Mouse (Mus musculus) kidney, embryonic 14.5 days (tissue): ENCODE data around the gene Rabl2. TPM values are rescaled to one million over a fixed set of nuclear protein-coding genes. Genes with fewer than 3 reads are reported as not detected.
A peak's percentile ranks its signal among the peaks of the same experiment; 100 is the strongest.

Experiments used
- ATAC-seq: fragments of 200-750 bp; cut with Nextera tagmentation; 2 replicates; pipeline ENCODE4 v1.8.0; 2017; ENCODE audit warnings: moderate number of reproducible peaks, mild to moderate bottlenecking, moderate TSS enrichment, moderate library complexity; ENCODE audit not compliant: low FRiP score, low TSS enrichment
- H3K27ac ChIP-seq: fragments of 300-500 bp; sonication (generic); 2 replicates; pipeline ENCODE4 v1.5.1; 2014; ENCODE audit warnings: low read depth, mild to moderate bottlenecking, low read length, moderate library complexity, mixed read lengths
- H3K27me3 ChIP-seq: fragments of 300-500 bp; sonication (generic); 2 replicates; pipeline ENCODE4 v1.6.1; 2014; ENCODE audit warnings: mild to moderate bottlenecking, low read length; ENCODE audit not compliant: control insufficient read depth, insufficient read depth
- H3K36me3 ChIP-seq: fragments of 300-500 bp; sonication (generic); 2 replicates; pipeline ENCODE4 v1.6.1; 2014; ENCODE audit warnings: low read length, mixed read lengths; ENCODE audit not compliant: control insufficient read depth, insufficient read depth
- H3K4me1 ChIP-seq: fragments of 300-500 bp; sonication (generic); 2 replicates; pipeline ENCODE4 v1.6.1; 2014; ENCODE audit warnings: low read length, mixed read lengths; ENCODE audit not compliant: control insufficient read depth, insufficient read depth
- H3K4me2 ChIP-seq: fragments of 300-500 bp; sonication (generic); replicated peaks from 2 replicates; pipeline ENCODE4 v1.6.1; 2014; ENCODE audit warnings: low read depth, mild to moderate bottlenecking, low read length
- H3K4me3 ChIP-seq: fragments of 300-500 bp; sonication (generic); 2 replicates; pipeline ENCODE4 v1.5.1; 2014; ENCODE audit warnings: mild to moderate bottlenecking, low read length
- H3K9ac ChIP-seq: fragments of 300-500 bp; sonication (generic); 2 replicates; pipeline ENCODE4 v1.6.1; 2014; ENCODE audit warnings: low read depth, mild to moderate bottlenecking, low read length, moderate library complexity
- H3K9me3 ChIP-seq: fragments of 300-500 bp; sonication (generic); 2 replicates; pipeline ENCODE4 v1.6.1; 2016; ENCODE audit warnings: low read length; ENCODE audit not compliant: control insufficient read depth
- WGBS: fragments of 180-500 bp; shearing (Covaris S2); extraction: QIAGEN DNeasy Blood & Tissue Kit; methylation state at CpG from one replicate; pipeline ENCODE4 v1.1.7; 2014; 5-methylcytosine and 5-hydroxymethylcytosine counted together
- polyA plus RNA-seq: library from polyadenylated mRNA; unstranded; fragments of >200 nt; fragmentation: Nextera tagmentation; extraction: Ambion mirVana; gene quantifications from 2 replicates; pipeline ENCODE4 v1.2.1, GENCODE M21; 2014

Rabl2 gene
- 66.2 and 66.9 TPM in 2 replicates for polyA plus RNA-seq

DNA sequence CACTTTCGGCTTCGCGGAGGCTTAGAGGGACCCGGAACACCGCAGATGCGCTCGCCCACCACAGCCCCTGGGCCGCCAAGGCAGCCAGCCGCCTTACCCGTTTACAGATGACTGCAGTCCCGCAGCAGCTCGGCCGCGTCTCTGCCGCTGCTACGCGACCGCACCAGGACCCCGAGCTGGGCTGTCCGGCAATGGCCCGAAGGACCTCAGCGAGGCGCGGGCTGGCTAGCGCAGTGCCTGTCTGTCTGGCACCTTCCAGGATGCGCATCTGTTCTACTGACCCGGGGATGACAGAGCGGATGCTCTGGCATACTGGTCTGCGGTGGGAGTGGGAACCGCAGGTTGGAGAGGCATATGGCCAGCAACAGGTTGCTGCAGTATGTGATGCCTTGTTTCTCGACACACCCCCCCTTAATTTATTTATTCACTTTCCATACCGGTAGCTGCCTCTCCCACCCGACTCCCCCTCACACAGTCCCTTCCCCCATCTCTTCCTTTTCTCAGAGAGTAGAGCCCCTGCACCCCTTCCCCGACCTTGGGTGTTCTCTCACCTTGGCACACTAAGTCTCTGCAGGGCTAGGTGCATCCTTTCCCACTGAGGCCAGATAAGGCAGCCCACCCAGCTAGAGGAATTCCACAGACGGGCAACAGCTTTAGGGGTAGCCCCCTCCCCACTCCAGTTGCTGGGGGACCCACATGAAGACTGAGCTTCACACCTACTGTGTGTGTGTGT, at the start of gene Rabl2:
Gene Rabl2 (minus strand): TSS at position 201 of the 733 bp plus-strand sequence.
- Histone ChIP-seq H3K27me3 (no peaks in the 10 kb centered on the region), H3K27ac (no peak within 1 kb of the TSS; the same call in 1 of the 2 replicates)
- WGBS = under 1% methylated on average over 35 of the region's 35 CpGs

GRCm38 (mm10) chr15:89623626-89623959, 31.9 kb upstream of the Rabl2 start:
- Histone ChIP-seq H3K4me3 (no peak overlapping the region), H3K36me3 (no peaks in the 10 kb centered on the region), H3K27ac (no peak overlapping the region), H3K27me3 (no peaks in the 10 kb centered on the region), H3K9ac (no peak overlapping the region), H3K4me2 (no peak overlapping the region), H3K9me3 (no peaks in the 10 kb centered on the region), H3K4me1 (no peaks in the 10 kb centered on the region)
- ATAC-seq = peak; percentile 71; the same call in 1 of the 2 replicates
- WGBS = 16% methylated on average over 6 of the region's 6 CpGs

More for the DNA sequence above, at the start of gene Rabl2:
- Histone ChIP-seq H3K4me1 (peaks cover 8% of the 10 kb centered on the region; the same call in 1 of the 2 replicates), H3K9me3 (no peaks in the 10 kb centered on the region), H3K9ac (peak within 1 kb of the TSS; percentile 70), H3K36me3 (peaks cover 5% of the 10 kb centered on the region; the same call in 1 of the 2 replicates), H3K4me3 (peak within 1 kb of the TSS; percentile 93), H3K4me2 (peak within 1 kb of the TSS; percentile 72)
- peak; percentile 95 for ATAC-seq

DNA sequence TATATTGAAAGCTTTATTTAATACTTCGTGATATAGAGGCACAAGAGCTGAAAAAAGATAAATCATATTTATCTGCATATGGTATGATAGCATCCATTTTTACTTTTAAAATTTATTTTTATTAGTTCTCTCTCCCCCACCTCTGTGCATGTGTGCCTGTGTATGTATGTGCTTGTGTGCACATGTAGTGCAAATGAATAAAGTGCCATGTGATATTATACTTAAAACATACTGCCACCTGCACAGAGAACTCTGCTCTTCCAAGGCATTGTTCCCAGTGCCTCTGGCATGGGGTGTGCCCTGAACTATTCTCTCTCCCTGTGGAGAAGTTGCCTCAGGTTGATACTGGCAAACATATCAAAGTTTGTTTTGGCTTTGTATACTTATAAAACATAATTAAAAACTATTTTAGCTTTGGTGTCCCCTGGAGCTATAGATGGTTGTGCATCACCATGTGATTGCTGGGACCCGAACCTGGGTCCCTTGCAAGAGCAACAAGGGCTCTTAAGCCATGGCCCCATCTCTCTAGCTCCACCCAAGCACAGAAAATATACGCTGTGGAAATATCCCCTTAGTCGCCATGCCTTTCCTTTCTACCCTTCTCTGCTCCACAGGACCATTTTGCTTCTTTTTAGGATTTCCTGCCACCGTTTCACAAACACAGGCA, 31.4 kb upstream of the Rabl2 start:
- ATAC-seq = no peak
- Histone ChIP-seq H3K4me1 (no peaks in the 10 kb centered on the region), H3K27ac (no peak overlapping the region), H3K4me2 (no peak overlapping the region), H3K9me3 (no peaks in the 10 kb centered on the region), H3K27me3 (no peaks in the 10 kb centered on the region), H3K9ac (no peak overlapping the region), H3K4me3 (no peak overlapping the region), H3K36me3 (no peaks in the 10 kb centered on the region)
- WGBS = 62% methylated on average over 5 of the region's 5 CpGs

DNA sequence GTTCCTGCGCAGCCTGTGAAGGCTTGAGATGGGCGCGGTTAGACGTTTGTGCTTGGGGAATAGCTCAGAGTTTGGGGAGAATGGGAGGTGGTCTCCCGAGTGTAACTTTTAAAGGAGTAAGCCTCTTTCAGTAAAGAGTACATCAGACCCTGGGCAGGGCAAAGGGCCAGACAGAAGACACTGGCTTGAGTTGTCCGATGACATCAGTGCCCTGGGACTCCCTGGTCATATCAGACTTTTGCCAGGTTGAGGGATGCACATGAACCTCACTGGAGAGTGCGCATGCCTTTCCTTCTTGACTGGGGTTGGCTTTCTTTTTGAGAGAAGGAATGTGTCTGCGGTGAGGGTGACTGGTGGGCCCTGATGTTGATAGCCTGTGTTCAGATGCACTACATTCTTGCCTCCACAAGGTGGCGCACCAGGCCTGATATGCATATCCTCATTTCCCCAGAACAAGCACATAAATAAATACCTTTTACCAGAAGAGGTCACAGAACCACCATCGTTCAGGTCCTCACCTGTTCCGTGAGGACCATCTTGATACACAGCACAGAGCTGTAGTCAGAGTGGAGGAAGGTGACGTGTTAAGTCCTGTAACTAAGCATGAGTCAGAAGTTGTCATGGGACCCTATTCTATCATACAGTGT, 30.7 kb upstream of the Rabl2 start:
- no peaks in the 10 kb centered on the region for H3K27me3 ChIP-seq
- ATAC-seq = peak; percentile 78; the same call in 1 of the 2 replicates
- H3K36me3 ChIP-seq = no peaks in the 10 kb centered on the region
- WGBS = 80% methylated on average over 12 of the region's 12 CpGs
- H3K4me1 ChIP-seq = no peaks in the 10 kb centered on the region
- no peak overlapping the region for H3K4me3 ChIP-seq
- H3K9me3 ChIP-seq = no peaks in the 10 kb centered on the region
- H3K9ac ChIP-seq = no peak overlapping the region
- no peak overlapping the region for H3K27ac ChIP-seq
- no peak overlapping the region for H3K4me2 ChIP-seq

DNA sequence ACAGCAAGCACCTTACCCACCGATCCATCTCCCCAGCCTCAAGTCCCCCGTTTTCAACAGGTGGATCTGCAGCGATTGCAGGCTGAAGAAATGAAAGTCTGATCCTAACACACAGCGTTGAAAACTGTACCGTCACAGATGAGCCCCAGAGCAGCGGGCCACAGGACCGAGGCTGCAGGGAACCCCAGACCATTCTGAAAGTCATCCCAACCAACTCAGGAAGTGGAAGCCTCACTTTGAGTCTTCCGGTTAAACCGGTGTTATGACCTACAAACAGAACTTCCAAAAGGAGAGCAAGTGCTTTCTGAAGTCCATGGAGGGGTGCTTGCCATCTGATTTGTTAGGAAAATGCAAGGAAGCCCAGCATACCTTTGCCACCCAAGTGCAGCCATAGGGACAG, 16.2 kb upstream of the Rabl2 start:
- ATAC-seq = no peak
- Histone ChIP-seq H3K9me3 (no peaks in the 10 kb centered on the region), H3K27me3 (no peaks in the 10 kb centered on the region), H3K36me3 (no peaks in the 10 kb centered on the region), H3K4me1 (no peaks in the 10 kb centered on the region), H3K9ac (no peak overlapping the region), H3K27ac (no peak overlapping the region), H3K4me2 (no peak overlapping the region), H3K4me3 (no peak overlapping the region)
- 85% methylated on average over 9 of the region's 9 CpGs for WGBS

DNA sequence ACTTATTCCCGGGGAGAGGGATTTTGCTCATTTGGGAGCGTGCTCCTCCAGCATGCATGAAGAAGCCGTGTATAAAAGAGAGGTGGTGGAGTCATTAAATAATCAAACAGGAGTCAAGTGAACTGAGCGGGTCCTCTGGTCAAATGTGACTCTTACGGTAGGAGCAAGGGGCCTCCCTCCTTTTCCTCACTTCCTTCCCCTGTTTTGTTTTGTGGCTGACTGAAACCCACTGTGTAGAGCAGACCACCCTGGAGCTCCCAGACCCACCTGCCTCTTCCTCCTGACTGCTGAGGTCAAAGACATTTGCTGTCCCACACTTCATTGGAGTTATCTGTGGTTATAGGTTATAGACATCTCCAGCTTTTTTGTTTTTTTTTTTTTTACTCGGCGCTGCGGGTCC, 15.8 kb upstream of the Rabl2 start:
- Histone ChIP-seq H3K36me3 (no peaks in the 10 kb centered on the region), H3K9ac (no peak overlapping the region), H3K27me3 (no peaks in the 10 kb centered on the region), H3K9me3 (no peaks in the 10 kb centered on the region), H3K4me1 (no peaks in the 10 kb centered on the region), H3K27ac (no peak overlapping the region), H3K4me3 (no peak overlapping the region), H3K4me2 (no peak overlapping the region)
- no peak for ATAC-seq
- 84% methylated on average over 8 of the region's 8 CpGs for WGBS

- no peaks in the 10 kb centered on the region for H3K4me1 ChIP-seq
- 80% methylated on average over 12 of the region's 12 CpGs for WGBS
- no peaks in the 10 kb centered on the region for H3K27me3 ChIP-seq
- no peak overlapping the region for H3K4me2 ChIP-seq
- no peak overlapping the region for H3K9ac ChIP-seq
- H3K36me3 ChIP-seq = no peaks in the 10 kb centered on the region
- H3K4me3 ChIP-seq = no peak overlapping the region
- ATAC-seq = no peak
- H3K27ac ChIP-seq = no peak overlapping the region
- H3K9me3 ChIP-seq = no peaks in the 10 kb centered on the region
Measured at GRCm38 (mm10) chr15:89605822-89606570, 14.3 kb upstream of the Rabl2 start.

GRCm38 (mm10) chr15:89592548-89592947, 825 bp upstream of the Rabl2 start:
- ATAC-seq = peak; percentile 43
- Histone ChIP-seq H3K36me3 (peaks cover 4% of the 10 kb centered on the region; the same call in 1 of the 2 replicates), H3K9me3 (no peaks in the 10 kb centered on the region), H3K27ac (no peak overlapping the region), H3K9ac (no peak overlapping the region), H3K4me1 (peaks cover 8% of the 10 kb centered on the region; the same call in 1 of the 2 replicates), H3K4me3 (peak overlapping the region; percentile 93; the same call in 1 of the 2 replicates), H3K4me2 (peak overlapping the region; percentile 72), H3K27me3 (no peaks in the 10 kb centered on the region)
- 43% methylated on average over 4 of the region's 4 CpGs for WGBS
